Mouse (Mus musculus): ENCODE results near the gene Pacs1. TPM values are rescaled to one million over a fixed set of nuclear protein-coding genes. Genes with fewer than 3 reads are reported as not detected.
A peak's percentile ranks its signal among the peaks of the same experiment; 100 is the strongest.

Pacs1 gene
- polyA plus RNA-seq, 1 experiment from 2014 or later, result 25.6 TPM

GRCm38 (mm10) chr19:5278381-5278780, 5.5 kb upstream of the Pacs1 start:
- Histone ChIP-seq H3K4me1 (peaks cover 11% of the 10 kb centered on the region), H3K4me3 (no peak overlapping the region), H3K27me3 (replicated peaks; ENCODE audit: low read depth, poor library complexity, severe bottlenecking) (no peaks in the 10 kb centered on the region), H3K27ac (replicated peaks) (no peak overlapping the region), H3K36me3 (replicated peaks) (peaks cover 98% of the 10 kb centered on the region), H3K9me3 (no peaks in the 10 kb centered on the region)
- no peak for DNase-seq (ENCODE audit: low spot score)
- 87% methylated on average over 8 of the region's 8 CpGs for WGBS

GRCm38 (mm10) chr19:5277140-5277539, 4.2 kb upstream of the Pacs1 start:
- 89% methylated on average over 3 of the region's 3 CpGs for WGBS
- DNase-seq (ENCODE audit: low spot score), result no peak

GRCm38 (mm10) chr19:5276531-5276930, 3.6 kb upstream of the Pacs1 start:
- Histone ChIP-seq H3K27ac (replicated peaks) (no peak overlapping the region), H3K4me3 (no peak overlapping the region), H3K36me3 (replicated peaks) (peaks cover 80% of the 10 kb centered on the region), H3K4me1 (peaks cover 29% of the 10 kb centered on the region), H3K9me3 (no peaks in the 10 kb centered on the region), H3K27me3 (replicated peaks; ENCODE audit: low read depth, poor library complexity, severe bottlenecking) (no peaks in the 10 kb centered on the region)
- 92% methylated on average over 2 of the region's 2 CpGs for WGBS
- DNase-seq (ENCODE audit: low spot score), result no peak

More at GRCm38 (mm10) chr19:5277140-5277539, 4.2 kb upstream of the Pacs1 start:
- Histone ChIP-seq H3K4me3 (no peak overlapping the region), H3K27ac (replicated peaks) (no peak overlapping the region), H3K9me3 (no peaks in the 10 kb centered on the region), H3K36me3 (replicated peaks) (peaks cover 86% of the 10 kb centered on the region), H3K27me3 (replicated peaks; ENCODE audit: low read depth, poor library complexity, severe bottlenecking) (no peaks in the 10 kb centered on the region), H3K4me1 (peaks cover 23% of the 10 kb centered on the region)

- no peaks in the 10 kb centered on the region for H3K9me3 ChIP-seq
- no peak for DNase-seq (ENCODE audit: low spot score)
- WGBS, result 94% methylated on average over 5 of the region's 5 CpGs
- H3K27me3 ChIP-seq (replicated peaks; ENCODE audit: low read depth, poor library complexity, severe bottlenecking), result no peaks in the 10 kb centered on the region
- H3K4me1 ChIP-seq, result peaks cover 36% of the 10 kb centered on the region
- H3K36me3 ChIP-seq (replicated peaks), result peaks cover 72% of the 10 kb centered on the region
- H3K4me3 ChIP-seq, result no peak overlapping the region
- H3K27ac ChIP-seq (replicated peaks), result no peak overlapping the region
These were observed 2.8 kb upstream of the Pacs1 start for GRCm38 (mm10) chr19:5275736-5276135.

GRCm38 (mm10) chr19:5274641-5275040, 1.7 kb upstream of the Pacs1 start:
- WGBS, result 93% methylated on average over 13 of the region's 13 CpGs
- no peak overlapping the region for H3K27ac ChIP-seq (replicated peaks)

GRCm38 (mm10) chr19:5273916-5274315, 997 bp upstream of the Pacs1 start:
- peak overlapping the region; percentile 75 for H3K4me3 ChIP-seq
- peaks cover 39% of the 10 kb centered on the region for H3K4me1 ChIP-seq
- WGBS, result 74% methylated on average over 4 of the region's 4 CpGs
- peak overlapping the region; percentile 96 for H3K27ac ChIP-seq (replicated peaks)
- no peaks in the 10 kb centered on the region for H3K27me3 ChIP-seq (replicated peaks; ENCODE audit: low read depth, poor library complexity, severe bottlenecking)
- no peaks in the 10 kb centered on the region for H3K9me3 ChIP-seq
- no peak for DNase-seq (ENCODE audit: low spot score)
- peaks cover 54% of the 10 kb centered on the region for H3K36me3 ChIP-seq (replicated peaks)

More at GRCm38 (mm10) chr19:5274641-5275040, 1.7 kb upstream of the Pacs1 start:
- peaks cover 61% of the 10 kb centered on the region for H3K36me3 ChIP-seq (replicated peaks)
- peaks cover 39% of the 10 kb centered on the region for H3K4me1 ChIP-seq
- H3K4me3 ChIP-seq, result no peak overlapping the region
- DNase-seq (ENCODE audit: low spot score), result no peak
- H3K27me3 ChIP-seq (replicated peaks; ENCODE audit: low read depth, poor library complexity, severe bottlenecking), result no peaks in the 10 kb centered on the region
- no peaks in the 10 kb centered on the region for H3K9me3 ChIP-seq

- DNase-seq (ENCODE audit: low spot score), result peak; percentile 72
- H3K27me3 ChIP-seq (replicated peaks; ENCODE audit: low read depth, poor library complexity, severe bottlenecking), result no peaks in the 10 kb centered on the region
- H3K27ac ChIP-seq (replicated peaks), result peak overlapping the region; percentile 96
- H3K36me3 ChIP-seq (replicated peaks), result peaks cover 39% of the 10 kb centered on the region
- H3K4me3 ChIP-seq, result peak overlapping the region; percentile 75
- H3K9me3 ChIP-seq, result no peaks in the 10 kb centered on the region
- WGBS, result under 1% methylated on average over 30 of the region's 30 CpGs
- H3K4me1 ChIP-seq, result peaks cover 39% of the 10 kb centered on the region
These were observed 558 bp downstream of the Pacs1 start for GRCm38 (mm10) chr19:5272326-5272795.

- WGBS, result 41% methylated on average over 1 of the region's 1 CpGs
- peaks cover 35% of the 10 kb centered on the region for H3K36me3 ChIP-seq (replicated peaks)
- H3K27ac ChIP-seq (replicated peaks), result no peak overlapping the region
- peaks cover 39% of the 10 kb centered on the region for H3K4me1 ChIP-seq
- H3K27me3 ChIP-seq (replicated peaks; ENCODE audit: low read depth, poor library complexity, severe bottlenecking), result no peaks in the 10 kb centered on the region
- no peaks in the 10 kb centered on the region for H3K9me3 ChIP-seq
- H3K4me3 ChIP-seq, result peak overlapping the region; percentile 75
- DNase-seq (ENCODE audit: low spot score), result no peak
These were observed 1.5 kb downstream of the Pacs1 start for GRCm38 (mm10) chr19:5271430-5271829.

- WGBS, result 91% methylated on average over 5 of the region's 5 CpGs
- DNase-seq (ENCODE audit: low spot score), result no peak
These were observed 3.5 kb downstream of the Pacs1 start for GRCm38 (mm10) chr19:5269392-5269791.

GRCm38 (mm10) chr19:5268875-5269274, 4.0 kb downstream of the Pacs1 start:
- peaks cover 33% of the 10 kb centered on the region for H3K4me1 ChIP-seq
- WGBS, result 93% methylated on average over 3 of the region's 3 CpGs

More at GRCm38 (mm10) chr19:5269392-5269791, 3.5 kb downstream of the Pacs1 start:
- peaks cover 38% of the 10 kb centered on the region for H3K4me1 ChIP-seq
- peaks cover 15% of the 10 kb centered on the region for H3K36me3 ChIP-seq (replicated peaks)
- no peak overlapping the region for H3K4me3 ChIP-seq
- H3K9me3 ChIP-seq, result no peaks in the 10 kb centered on the region
- no peak overlapping the region for H3K27ac ChIP-seq (replicated peaks)
- H3K27me3 ChIP-seq (replicated peaks; ENCODE audit: low read depth, poor library complexity, severe bottlenecking), result no peaks in the 10 kb centered on the region

GRCm38 (mm10) chr19:5268017-5268416, 4.9 kb downstream of the Pacs1 start:
- Histone ChIP-seq H3K27me3 (replicated peaks; ENCODE audit: low read depth, poor library complexity, severe bottlenecking) (no peaks in the 10 kb centered on the region), H3K4me3 (no peak overlapping the region), H3K27ac (replicated peaks) (no peak overlapping the region), H3K36me3 (replicated peaks) (0 out of 2 replicates have a peak, but pooled peaks cover 6% of the 10 kb centered on the region), H3K4me1 (peaks cover 24% of the 10 kb centered on the region), H3K9me3 (no peaks in the 10 kb centered on the region)
- DNase-seq (ENCODE audit: low spot score), result no peak

More at GRCm38 (mm10) chr19:5268875-5269274, 4.0 kb downstream of the Pacs1 start:
- no peaks in the 10 kb centered on the region for H3K9me3 ChIP-seq
- H3K27ac ChIP-seq (replicated peaks), result no peak overlapping the region
- DNase-seq (ENCODE audit: low spot score), result no peak
- peaks cover 9% of the 10 kb centered on the region for H3K36me3 ChIP-seq (replicated peaks)
- no peak overlapping the region for H3K4me3 ChIP-seq
- no peaks in the 10 kb centered on the region for H3K27me3 ChIP-seq (replicated peaks; ENCODE audit: low read depth, poor library complexity, severe bottlenecking)

- Histone ChIP-seq H3K4me3 (no peak overlapping the region), H3K27me3 (replicated peaks; ENCODE audit: low read depth, poor library complexity, severe bottlenecking) (no peaks in the 10 kb centered on the region), H3K36me3 (replicated peaks) (0 out of 2 replicates have a peak, but pooled peaks cover 6% of the 10 kb centered on the region), H3K27ac (replicated peaks) (no peak overlapping the region), H3K4me1 (peaks cover 15% of the 10 kb centered on the region), H3K9me3 (no peaks in the 10 kb centered on the region)
- DNase-seq (ENCODE audit: low spot score), result no peak
- WGBS, result 95% methylated on average over 5 of the region's 5 CpGs
These were observed 5.9 kb downstream of the Pacs1 start for GRCm38 (mm10) chr19:5267015-5267414.

GRCm38 (mm10) chr19:5257140-5257539, 15.8 kb downstream of the Pacs1 start:
- Histone ChIP-seq H3K4me3 (no peak overlapping the region), H3K9me3 (no peaks in the 10 kb centered on the region), H3K36me3 (replicated peaks) (peaks cover 9% of the 10 kb centered on the region), H3K4me1 (peaks cover 3% of the 10 kb centered on the region; the same call in 1 of the 2 replicates), H3K27ac (replicated peaks) (no peak overlapping the region), H3K27me3 (replicated peaks; ENCODE audit: low read depth, poor library complexity, severe bottlenecking) (no peaks in the 10 kb centered on the region)
- WGBS, result 51% methylated on average over 3 of the region's 3 CpGs
- DNase-seq (ENCODE audit: low spot score), result no peak

All from embryonic facial prominence, embryonic 10.5 days (tissue).